Mouse (Mus musculus) forebrain, postnatal 0 days (tissue): ENCODE measurements around the gene Adrb1. TPM values are rescaled to one million over a fixed set of nuclear protein-coding genes. Genes with fewer than 3 reads are reported as not detected.

Experiments
- ATAC-seq: fragments of 200-750 bp; cut with Nextera tagmentation; 2 replicates; pipeline ENCODE4 v1.8.0; 2017; ENCODE audit warnings: mild to moderate bottlenecking, moderate library complexity
- DNase-seq: peaks from one replicate; pipeline ENCODE4 v3.0.0-alpha.2; 2015
- H3K27ac ChIP-seq: fragments of 300-500 bp; sonication (generic); 2 replicates; pipeline ENCODE4 v1.5.1; 2014; ENCODE audit warnings: low read depth, mild to moderate bottlenecking, antibody characterized with exemption, low read length, moderate library complexity, mixed read lengths
- H3K27me3 ChIP-seq: fragments of 300-500 bp; sonication (generic); 2 replicates; pipeline ENCODE4 v1.6.1; 2014; ENCODE audit warnings: mild to moderate bottlenecking, low read length, mixed read lengths; ENCODE audit not compliant: insufficient read depth
- H3K36me3 ChIP-seq: fragments of 300-500 bp; sonication (generic); 2 replicates; pipeline ENCODE4 v1.6.1; 2014; ENCODE audit warnings: mild to moderate bottlenecking, moderate library complexity; ENCODE audit not compliant: insufficient read depth
- H3K4me1 ChIP-seq: fragments of 300-500 bp; sonication (generic); 2 replicates; pipeline ENCODE4 v1.6.1; 2014; ENCODE audit warnings: antibody characterized with exemption; ENCODE audit not compliant: insufficient read depth
- H3K4me2 ChIP-seq: fragments of 300-500 bp; sonication (generic); 2 replicates; pipeline ENCODE4 v1.6.1; 2014; ENCODE audit warnings: low read depth, mild to moderate bottlenecking, moderate library complexity
- H3K4me3 ChIP-seq: fragments of 300-500 bp; sonication (generic); 2 replicates; pipeline ENCODE4 v1.5.1; 2014; ENCODE audit warnings: low read depth, low read length, mixed read lengths
- H3K9ac ChIP-seq: fragments of 300-500 bp; sonication (generic); 2 replicates; pipeline ENCODE4 v1.6.1; 2014; ENCODE audit warnings: mild to moderate bottlenecking
- H3K9me3 ChIP-seq: fragments of 300-500 bp; sonication (generic); 2 replicates; pipeline ENCODE4 v1.6.1; 2016; ENCODE audit warnings: low read length
- CTCF ChIP-seq: sonication (generic); IDR thresholded peaks from 2 replicates; pipeline ENCODE4 v1.5.1; 2016; ENCODE audit warnings: antibody characterized with exemption, control low read depth, low read depth
- WGBS: fragments of 180-500 bp; shearing (Covaris S2); extraction: QIAGEN DNeasy Blood & Tissue Kit; methylation state at CpG from one replicate; pipeline ENCODE4 v1.1.7; 2014; 5-methylcytosine and 5-hydroxymethylcytosine counted together
- polyA plus RNA-seq: library from polyadenylated mRNA; unstranded; fragments of >200 nt; fragmentation: Nextera tagmentation; extraction: Ambion mirVana; gene quantifications from 2 replicates; pipeline ENCODE4 v1.2.1, GENCODE M21; 2015
- total RNA-seq: library from RNA; depleted of rRNA; stranded (reverse); fragments of >200 nt; gene quantifications from 2 replicates; pipeline ENCODE4 v1.2.3, GENCODE M21; 2014

Adrb1 gene
- total and polyA plus RNA-seq, 2 experiments from 2014 or later, result 3.4 to 8.5 TPM

DNA sequence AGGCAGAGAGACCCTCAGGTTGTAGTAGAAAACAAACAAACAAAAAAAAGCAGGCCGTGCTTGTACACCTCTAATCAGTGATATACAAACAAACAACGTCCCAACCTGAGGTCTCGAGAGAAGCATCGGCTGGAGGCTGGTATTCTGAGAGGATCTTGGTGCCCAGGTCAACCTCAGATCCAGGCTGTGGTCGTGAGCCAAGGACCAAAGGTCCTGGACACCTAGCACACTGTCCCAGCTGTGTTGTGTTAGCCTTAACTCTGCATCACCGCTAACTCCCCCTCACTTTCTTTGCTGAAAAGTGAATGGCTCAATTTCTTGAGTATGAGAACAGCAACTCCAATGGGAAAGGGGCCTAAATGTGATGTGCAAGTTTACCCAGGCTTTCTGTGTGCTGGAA is 32.5 kb upstream of the Adrb1 start:
- no peak for TF ChIP-seq CTCF

DNA sequence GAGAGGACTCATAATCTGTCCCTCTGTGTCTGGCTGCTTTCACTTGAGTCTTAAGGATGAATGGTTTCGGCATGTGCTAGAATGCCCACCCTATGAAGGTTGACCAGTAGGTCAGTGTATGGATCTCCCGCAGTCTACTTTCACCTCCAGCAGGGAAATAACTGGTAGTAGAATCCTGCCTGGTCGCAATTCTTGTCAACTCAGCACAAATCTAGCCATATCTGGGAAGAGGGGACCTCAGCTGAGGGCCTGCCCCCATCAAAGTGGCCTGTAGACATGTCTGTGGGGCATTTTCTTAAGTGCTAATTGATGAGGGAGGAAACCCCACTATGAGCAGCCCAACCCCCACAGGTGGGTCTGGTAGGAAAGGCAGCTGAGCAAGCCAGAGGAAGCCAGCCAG is 30.9 kb upstream of the Adrb1 start:
- H3K27ac ChIP-seq, result no peak overlapping the region
- ATAC-seq (no peak), DNase-seq (no peak)
- H3K4me3 ChIP-seq, result no peak overlapping the region
- no peak for TF ChIP-seq CTCF
- no peaks in the 10 kb centered on the region for H3K9me3 ChIP-seq
- H3K27me3 ChIP-seq, result no peaks in the 10 kb centered on the region
- no peaks in the 10 kb centered on the region for H3K36me3 ChIP-seq
- no peak overlapping the region for H3K9ac ChIP-seq
- no peak overlapping the region for H3K4me2 ChIP-seq
- H3K4me1 ChIP-seq, result no peaks in the 10 kb centered on the region; the same call in 1 of the 2 replicates
- WGBS, result 95% methylated on average over 3 of the region's 3 CpGs

More for the DNA sequence above, 32.5 kb upstream of the Adrb1 start:
- DNase-seq (no peak), ATAC-seq (no peak)
- no peaks in the 10 kb centered on the region for H3K27me3 ChIP-seq
- 88% methylated on average over 6 of the region's 6 CpGs for WGBS
- no peaks in the 10 kb centered on the region for H3K36me3 ChIP-seq
- H3K9me3 ChIP-seq, result no peaks in the 10 kb centered on the region
- H3K9ac ChIP-seq, result no peak overlapping the region
- H3K4me1 ChIP-seq, result no peaks in the 10 kb centered on the region; the same call in 1 of the 2 replicates
- no peak overlapping the region for H3K27ac ChIP-seq
- no peak overlapping the region for H3K4me3 ChIP-seq
- H3K4me2 ChIP-seq, result no peak overlapping the region

DNA sequence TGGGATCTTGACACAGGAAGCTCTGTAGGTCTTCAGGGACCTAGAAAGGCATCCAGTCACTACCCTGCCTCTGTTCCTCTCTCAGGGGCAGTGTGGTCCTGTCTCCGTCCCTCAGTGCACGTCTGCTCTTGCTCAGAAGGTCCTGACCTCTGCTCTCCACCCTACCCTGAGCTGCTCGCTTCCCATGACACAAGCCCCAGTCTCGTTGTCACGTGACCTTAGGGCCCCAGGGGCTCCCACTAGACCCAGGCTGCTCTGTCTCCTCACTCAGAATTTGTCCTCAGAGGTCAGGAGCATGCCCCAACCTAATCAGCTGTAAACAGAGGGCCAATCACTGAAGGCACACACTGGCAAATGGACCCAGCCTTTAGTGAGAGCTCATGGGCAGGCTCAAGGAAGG is 29.5 kb upstream of the Adrb1 start:
- H3K4me3 ChIP-seq, result no peak overlapping the region
- 60% methylated on average over 5 of the region's 5 CpGs for WGBS
- H3K4me2 ChIP-seq, result no peak overlapping the region
- H3K9me3 ChIP-seq, result no peaks in the 10 kb centered on the region
- no peak for TF ChIP-seq CTCF
- H3K27ac ChIP-seq, result no peak overlapping the region
- DNase-seq (no peak), ATAC-seq (no peak)
- H3K36me3 ChIP-seq, result no peaks in the 10 kb centered on the region
- no peaks in the 10 kb centered on the region for H3K27me3 ChIP-seq
- no peak overlapping the region for H3K9ac ChIP-seq
- no peaks in the 10 kb centered on the region for H3K4me1 ChIP-seq

DNA sequence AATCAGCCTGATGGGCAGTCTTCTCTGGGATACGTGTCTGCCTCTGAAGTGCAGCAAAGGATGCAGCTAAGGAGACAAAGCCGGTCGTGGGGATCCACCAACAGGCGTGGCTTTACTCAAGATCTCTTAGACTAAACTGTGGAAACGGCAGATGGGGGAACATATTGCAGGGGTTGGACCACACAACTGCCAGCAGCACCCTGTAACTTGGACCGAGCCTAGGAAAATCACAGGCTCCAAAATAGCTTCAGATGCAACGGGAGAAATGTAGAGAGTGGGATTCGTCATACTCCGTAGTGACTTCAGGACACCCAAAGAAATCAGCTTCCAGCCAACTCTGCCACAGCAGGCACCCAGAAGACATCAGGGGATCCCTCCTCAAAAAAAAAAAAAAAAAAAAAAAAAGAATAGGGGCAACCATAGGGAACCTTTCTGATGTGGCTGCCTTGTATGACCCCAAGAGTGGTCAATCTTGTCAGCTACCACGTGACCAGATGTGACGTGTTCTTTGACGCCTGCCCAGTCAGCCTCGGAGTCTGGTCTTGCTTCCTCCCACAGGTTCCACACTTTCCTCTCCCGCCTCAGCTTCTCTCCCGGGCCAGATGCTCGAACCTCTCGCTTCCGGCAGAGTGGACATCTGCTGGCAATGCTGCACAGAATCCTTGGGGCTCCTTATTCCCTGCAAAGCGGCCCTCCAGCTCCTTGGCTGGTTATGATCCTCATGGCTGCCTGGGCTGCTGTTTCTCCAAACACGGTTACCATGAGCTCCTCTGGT is 24.4 kb upstream of the Adrb1 start:
- WGBS, result 85% methylated on average over 20 of the region's 20 CpGs
- Histone ChIP-seq H3K9me3 (no peaks in the 10 kb centered on the region), H3K27ac (no peak overlapping the region), H3K4me2 (no peak overlapping the region), H3K9ac (no peak overlapping the region), H3K36me3 (no peaks in the 10 kb centered on the region), H3K27me3 (no peaks in the 10 kb centered on the region), H3K4me1 (no peaks in the 10 kb centered on the region), H3K4me3 (no peak overlapping the region)
- no peak for TF ChIP-seq CTCF
- peak; percentile 62 for ATAC-seq
- peak; percentile 58 for DNase-seq

DNA sequence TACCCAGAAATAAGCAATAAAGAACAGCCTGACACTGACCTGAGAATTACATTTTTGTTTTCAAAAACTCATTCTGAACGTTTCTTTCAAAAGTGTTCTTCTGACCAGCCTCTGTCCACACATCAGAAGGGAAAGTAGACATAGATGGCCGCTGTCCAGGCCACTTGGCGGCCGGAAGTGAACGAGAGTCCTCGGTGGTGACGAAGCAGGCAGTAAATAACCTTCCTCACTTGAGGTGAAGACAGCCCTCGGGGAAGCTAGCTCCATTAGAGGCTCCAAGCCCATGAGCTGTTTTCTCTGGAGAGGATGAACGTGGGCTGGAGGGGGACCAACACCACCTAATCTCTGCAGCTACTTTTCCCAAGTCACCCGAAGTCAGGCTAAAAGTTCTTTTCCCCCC is 21.2 kb upstream of the Adrb1 start:
- Histone ChIP-seq H3K9me3 (no peaks in the 10 kb centered on the region), H3K4me3 (no peak overlapping the region), H3K4me2 (no peak overlapping the region), H3K4me1 (no peaks in the 10 kb centered on the region), H3K9ac (no peak overlapping the region), H3K27ac (no peak overlapping the region), H3K36me3 (no peaks in the 10 kb centered on the region), H3K27me3 (no peaks in the 10 kb centered on the region)
- ATAC-seq (no peak), DNase-seq (no peak)
- 85% methylated on average over 10 of the region's 10 CpGs for WGBS
- TF ChIP-seq CTCF, result no peak

DNA sequence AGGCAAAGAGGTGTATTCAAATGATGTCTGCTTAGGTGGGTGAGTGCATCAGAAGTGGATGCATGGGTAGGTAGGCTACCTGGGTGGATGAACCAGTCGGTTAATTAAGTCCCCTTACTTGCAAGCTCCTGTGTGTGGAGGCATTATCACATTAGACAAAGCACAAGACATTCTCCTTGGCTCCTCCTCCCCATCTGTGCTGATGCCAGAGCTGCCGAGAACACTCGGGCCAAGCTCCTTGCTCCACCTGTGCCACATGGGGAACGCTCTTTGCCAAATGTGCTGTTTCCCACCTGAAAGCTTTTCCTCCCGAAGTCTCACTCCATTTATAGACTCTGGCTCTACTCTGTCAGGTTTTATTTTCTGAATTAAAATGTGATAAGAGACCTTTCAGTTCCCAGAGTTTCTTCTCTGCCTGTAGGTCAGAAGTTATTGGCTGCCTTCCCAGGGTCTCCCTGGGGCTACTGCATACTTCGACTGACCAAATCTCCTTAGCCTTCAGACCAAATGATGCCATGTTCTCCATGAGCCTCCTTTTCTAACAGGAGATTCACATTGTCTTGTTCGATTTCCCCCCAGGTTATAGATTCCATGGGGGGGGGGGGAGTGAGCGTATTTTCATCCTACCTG is 20.5 kb upstream of the Adrb1 start:
- no peak for TF ChIP-seq CTCF
- Histone ChIP-seq H3K9ac (no peak overlapping the region), H3K4me1 (no peaks in the 10 kb centered on the region), H3K36me3 (no peaks in the 10 kb centered on the region), H3K4me3 (no peak overlapping the region), H3K27ac (no peak overlapping the region), H3K27me3 (no peaks in the 10 kb centered on the region), H3K9me3 (no peaks in the 10 kb centered on the region), H3K4me2 (no peak overlapping the region)
- DNase-seq, result no peak
- ATAC-seq, result no peak
- WGBS, result 68% methylated on average over 8 of the region's 8 CpGs

DNA sequence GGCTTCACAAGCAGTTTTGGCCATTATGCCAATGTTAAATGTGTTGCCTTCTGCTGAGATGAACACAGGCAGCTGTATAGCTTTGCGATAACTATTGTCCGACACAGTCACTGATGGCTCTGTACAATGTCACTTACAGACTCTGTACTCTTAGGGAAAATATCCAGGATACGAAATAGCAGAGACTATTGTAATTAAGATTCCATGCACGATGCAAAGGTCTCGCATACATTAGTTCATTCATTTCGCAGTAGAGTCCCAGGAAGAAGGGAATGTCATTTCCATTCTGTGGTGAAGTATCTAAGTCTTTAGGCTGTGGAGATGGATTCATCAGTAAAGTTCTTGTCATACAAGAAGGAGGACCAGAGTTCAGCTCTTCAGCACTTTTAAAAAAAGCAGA is 20.0 kb upstream of the Adrb1 start:
- H3K36me3 ChIP-seq, result no peaks in the 10 kb centered on the region
- H3K4me2 ChIP-seq, result no peak overlapping the region
- DNase-seq (no peak), ATAC-seq (no peak)
- H3K27ac ChIP-seq, result no peak overlapping the region
- no peak overlapping the region for H3K4me3 ChIP-seq
- no peaks in the 10 kb centered on the region for H3K4me1 ChIP-seq
- no peak overlapping the region for H3K9ac ChIP-seq
- H3K27me3 ChIP-seq, result no peaks in the 10 kb centered on the region
- WGBS, result 42% methylated on average over 6 of the region's 6 CpGs
- no peak for TF ChIP-seq CTCF
- H3K9me3 ChIP-seq, result no peaks in the 10 kb centered on the region
